Mouse (Mus musculus) limb, embryonic 14.5 days (tissue): Measurements from ENCODE around the gene Ap1g2. TPM values are rescaled to one million over a fixed set of nuclear protein-coding genes. Genes with fewer than 3 reads are reported as not detected.
A peak's percentile ranks its signal among the peaks of the same experiment; 100 is the strongest.

Experiments used
- ATAC-seq: fragments of 200-750 bp; cut with Nextera tagmentation; 2 replicates; pipeline ENCODE4 v1.8.0; 2017; ENCODE audit warnings: low read depth, moderate number of reproducible peaks, moderate TSS enrichment; ENCODE audit not compliant: low FRiP score
- DNase-seq: peaks from one replicate; pipeline ENCODE4 v3.0.0-alpha.2; 2015; ENCODE audit warnings: low spot score
- H3K27ac ChIP-seq: fragments of 300-500 bp; sonication (generic); replicated peaks from 2 replicates; pipeline ENCODE4 v1.5.1; 2014; ENCODE audit warnings: low read depth, mild to moderate bottlenecking, low read length, moderate library complexity, mixed read lengths
- H3K27me3 ChIP-seq: fragments of 300-500 bp; sonication (generic); 2 replicates; pipeline ENCODE4 v1.6.1; 2014; ENCODE audit warnings: low read length, mixed read lengths; ENCODE audit not compliant: control insufficient read depth, insufficient read depth
- H3K36me3 ChIP-seq: fragments of 300-500 bp; sonication (generic); 2 replicates; pipeline ENCODE4 v1.6.1; 2014; ENCODE audit warnings: mild to moderate bottlenecking, low read length, moderate library complexity, mixed read lengths; ENCODE audit not compliant: control insufficient read depth, insufficient read depth
- H3K4me1 ChIP-seq: fragments of 300-500 bp; sonication (generic); 2 replicates; pipeline ENCODE4 v1.6.1; 2014; ENCODE audit warnings: antibody characterized with exemption, low read length, mixed read lengths; ENCODE audit not compliant: control insufficient read depth, insufficient read depth
- H3K4me2 ChIP-seq: fragments of 300-500 bp; sonication (generic); replicated peaks from 2 replicates; pipeline ENCODE4 v1.6.1; 2014; ENCODE audit warnings: low read depth, mild to moderate bottlenecking, low read length, moderate library complexity; ENCODE audit not compliant: severe bottlenecking
- H3K4me3 ChIP-seq: fragments of 300-500 bp; sonication (generic); replicated peaks from 2 replicates; pipeline ENCODE4 v1.5.1; 2014; ENCODE audit warnings: low read length
- H3K9ac ChIP-seq: fragments of 300-500 bp; sonication (generic); 2 replicates; pipeline ENCODE4 v1.6.1; 2014; ENCODE audit warnings: mild to moderate bottlenecking, low read depth, low read length, moderate library complexity; ENCODE audit not compliant: severe bottlenecking
- H3K9me3 ChIP-seq: fragments of 300-500 bp; sonication (generic); 2 replicates; pipeline ENCODE4 v1.6.1; 2016; ENCODE audit warnings: low read length; ENCODE audit not compliant: control insufficient read depth
- POLR2A ChIP-seq: fragments of 200-500 bp; IDR thresholded peaks from 2 replicates; pipeline ENCODE4 v1.8.0; 2012; ENCODE audit warnings: inconsistent platforms, mild to moderate bottlenecking, moderate library complexity, borderline replicate concordance; ENCODE audit not compliant: insufficient read depth, insufficient read length; ENCODE audit errors: extremely low read depth
- WGBS: fragments of 180-500 bp; shearing (Covaris S2); extraction: QIAGEN DNeasy Blood & Tissue Kit; methylation state at CpG from one replicate; pipeline ENCODE4 v1.1.7; 2014; 5-methylcytosine and 5-hydroxymethylcytosine counted together
- polyA plus RNA-seq, 2 experiments: library from polyadenylated mRNA; depleted of rRNA in 1 of 2; stranded (reverse) in 1 of 2; unstranded in 1 of 2; fragments of >200 nt; fragmentation: Nextera tagmentation in 1 of 2; extraction: Ambion mirVana in 1 of 2; gene quantifications; 2 replicates each; pipeline versions ENCODE4 v1.2.1 to v1.2.3; 2012 to 2014

Ap1g2 gene
- polyA plus RNA-seq, 2 experiments: 20.4 to 22.9 TPM

DNA sequence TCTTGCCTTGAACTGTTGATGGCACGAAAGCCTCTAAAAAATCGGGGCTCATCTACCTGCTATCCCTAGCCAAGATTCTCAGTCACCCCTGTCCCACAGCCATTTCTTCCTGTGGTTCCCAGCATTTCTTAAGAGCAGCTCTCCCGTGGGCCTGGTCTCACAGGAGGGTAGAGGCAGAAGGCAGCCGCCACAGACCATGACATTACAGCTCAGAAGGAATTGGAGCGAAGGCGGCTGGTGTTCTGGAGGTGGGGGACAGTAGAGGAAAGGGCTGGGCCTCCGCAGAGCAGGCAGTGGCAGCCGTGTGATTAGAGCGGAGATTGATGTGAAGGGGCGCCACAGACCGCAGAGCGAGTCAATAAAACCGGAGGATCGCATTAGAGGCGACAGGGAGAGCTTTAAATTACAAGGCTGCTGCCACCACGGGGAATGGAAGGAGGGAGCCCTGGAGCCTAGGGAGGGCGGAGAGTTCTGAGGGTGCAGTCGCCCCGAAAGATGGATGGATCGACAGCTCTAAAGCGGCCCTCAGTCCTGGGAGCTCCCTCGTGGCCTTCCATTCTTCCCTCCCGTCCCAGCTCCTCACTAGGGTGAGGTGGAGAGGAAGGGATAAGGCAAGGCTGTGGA, 27.9 kb downstream of the Ap1g2 start:
- no peaks in the 10 kb centered on the region for H3K27me3 ChIP-seq
- peaks cover 13% of the 10 kb centered on the region for H3K4me1 ChIP-seq
- no peak for TF ChIP-seq POLR2A
- H3K36me3 ChIP-seq: peaks cover 4% of the 10 kb centered on the region
- 5% methylated on average over 23 of the region's 23 CpGs for WGBS
- DNase-seq (no peak), ATAC-seq (no peak)
- H3K9me3 ChIP-seq: no peaks in the 10 kb centered on the region
- peak overlapping the region; percentile 41 for H3K4me2 ChIP-seq
- H3K4me3 ChIP-seq: peak overlapping the region; percentile 11; the same call in 1 of the 2 replicates
- H3K9ac ChIP-seq: peak overlapping the region; percentile 44
- H3K27ac ChIP-seq: no peak overlapping the region

DNA sequence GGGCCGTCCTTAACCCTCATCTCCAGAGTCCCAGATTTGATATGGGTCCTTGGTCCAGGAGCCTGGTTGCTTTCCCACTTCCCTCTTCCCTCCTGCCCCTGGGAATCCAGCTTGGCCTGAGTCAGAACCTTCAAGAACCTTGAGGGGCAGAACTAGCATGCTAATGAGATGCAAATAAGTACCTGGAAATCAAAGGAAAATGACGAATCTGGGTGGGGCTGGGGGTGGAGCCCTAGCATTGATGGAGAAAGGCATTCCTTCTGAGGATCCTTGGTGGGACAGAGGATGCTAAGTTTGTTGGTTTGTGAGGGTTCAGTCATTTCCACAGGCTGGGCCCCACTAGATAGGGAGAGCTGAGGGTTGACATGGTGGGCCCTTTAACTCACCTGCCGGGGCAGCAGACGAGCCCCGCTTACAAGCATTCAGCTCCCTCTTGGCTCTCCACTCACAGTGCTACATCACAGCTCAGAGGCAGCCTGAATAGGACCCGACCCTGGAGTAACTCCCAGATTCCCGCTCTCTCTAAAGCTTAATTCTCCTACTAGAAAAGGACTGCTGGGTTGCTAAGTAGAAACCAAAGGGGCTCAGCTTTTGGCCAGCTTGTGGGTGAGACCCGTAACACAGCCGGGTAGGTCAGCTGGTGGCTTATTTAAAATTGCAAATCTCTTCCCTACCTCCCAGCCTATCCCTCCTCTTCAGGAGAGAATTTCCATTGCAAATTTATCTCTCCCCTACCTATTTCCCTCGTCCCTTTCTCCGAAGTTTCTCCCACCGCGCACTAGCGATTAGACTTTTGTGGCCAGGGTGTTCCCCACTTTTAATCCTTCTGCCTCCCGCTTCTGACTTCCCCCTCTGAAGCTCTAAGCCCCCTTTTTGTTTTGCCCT, 28.7 kb downstream of the Ap1g2 start:
- 26% methylated on average over 15 of the region's 15 CpGs for WGBS
- Histone ChIP-seq H3K27me3 (no peaks in the 10 kb centered on the region), H3K36me3 (peaks cover 11% of the 10 kb centered on the region), H3K9ac (0 out of 2 replicates have a peak overlapping the region, but pooled peaks have one; percentile 44), H3K27ac (no peak overlapping the region), H3K9me3 (no peaks in the 10 kb centered on the region), H3K4me2 (peak overlapping the region; percentile 41; the same call in 1 of the 2 replicates), H3K4me1 (peaks cover 13% of the 10 kb centered on the region), H3K4me3 (no peak overlapping the region)
- no peak for ATAC-seq
- DNase-seq: no peak
- no peak for TF ChIP-seq POLR2A

DNA sequence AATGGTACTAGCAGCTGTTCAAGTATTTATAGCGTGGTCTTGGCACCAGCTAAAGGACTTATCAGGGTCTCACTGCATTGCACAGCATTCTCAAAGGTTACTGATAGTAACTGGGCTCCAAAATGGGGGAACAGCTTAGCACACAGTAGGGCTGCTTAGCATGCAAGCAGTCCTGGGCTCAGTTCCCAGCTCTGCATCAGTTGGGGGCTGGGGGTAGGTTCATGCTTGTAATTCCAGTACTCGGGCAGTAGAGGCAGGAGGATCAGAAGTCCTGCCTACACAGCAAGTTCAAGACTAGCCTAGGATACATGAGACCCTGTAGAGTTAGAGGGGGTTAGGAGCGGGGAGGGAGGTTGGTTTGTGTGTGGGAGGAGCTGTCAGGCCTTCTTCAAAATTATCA, 29.4 kb downstream of the Ap1g2 start:
- Histone ChIP-seq H3K27me3 (no peaks in the 10 kb centered on the region), H3K9me3 (no peaks in the 10 kb centered on the region), H3K9ac (no peak overlapping the region), H3K4me2 (no peak overlapping the region), H3K4me1 (peaks cover 16% of the 10 kb centered on the region), H3K27ac (no peak overlapping the region), H3K4me3 (no peak overlapping the region), H3K36me3 (peaks cover 17% of the 10 kb centered on the region)
- ATAC-seq (no peak), DNase-seq (no peak)
- no peak for TF ChIP-seq POLR2A
- WGBS: 67% methylated on average over 3 of the region's 3 CpGs

DNA sequence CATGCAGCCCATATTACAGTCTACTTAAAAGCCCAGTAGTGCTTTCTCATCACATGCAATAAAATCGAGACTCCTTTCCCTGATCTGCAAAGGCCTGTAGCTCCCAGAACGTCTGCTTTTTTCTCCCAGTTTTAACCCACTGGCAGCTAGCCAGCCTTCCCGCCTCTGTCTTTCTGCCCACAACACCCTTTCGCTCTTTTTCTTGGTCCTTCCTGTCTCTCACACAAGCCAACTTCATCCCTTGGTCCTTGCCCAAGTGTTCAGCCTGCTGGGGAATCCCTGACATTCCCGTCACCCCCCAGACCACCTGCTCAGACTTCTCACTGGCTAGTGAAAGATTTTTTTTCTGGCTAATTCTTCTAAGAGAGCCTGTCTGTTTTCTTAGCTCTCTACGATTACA, 30.2 kb downstream of the Ap1g2 start:
- ATAC-seq (peak; percentile 27; the same call in 1 of the 2 replicates), DNase-seq (peak; percentile 32)
- no peak overlapping the region for H3K4me3 ChIP-seq
- H3K36me3 ChIP-seq: peaks cover 17% of the 10 kb centered on the region
- no peaks in the 10 kb centered on the region for H3K27me3 ChIP-seq
- peaks cover 20% of the 10 kb centered on the region for H3K4me1 ChIP-seq
- no peak overlapping the region for H3K4me2 ChIP-seq
- H3K27ac ChIP-seq: no peak overlapping the region
- H3K9ac ChIP-seq: no peak overlapping the region
- TF ChIP-seq POLR2A: no peak
- H3K9me3 ChIP-seq: no peaks in the 10 kb centered on the region
- WGBS: 32% methylated on average over 6 of the region's 6 CpGs

DNA sequence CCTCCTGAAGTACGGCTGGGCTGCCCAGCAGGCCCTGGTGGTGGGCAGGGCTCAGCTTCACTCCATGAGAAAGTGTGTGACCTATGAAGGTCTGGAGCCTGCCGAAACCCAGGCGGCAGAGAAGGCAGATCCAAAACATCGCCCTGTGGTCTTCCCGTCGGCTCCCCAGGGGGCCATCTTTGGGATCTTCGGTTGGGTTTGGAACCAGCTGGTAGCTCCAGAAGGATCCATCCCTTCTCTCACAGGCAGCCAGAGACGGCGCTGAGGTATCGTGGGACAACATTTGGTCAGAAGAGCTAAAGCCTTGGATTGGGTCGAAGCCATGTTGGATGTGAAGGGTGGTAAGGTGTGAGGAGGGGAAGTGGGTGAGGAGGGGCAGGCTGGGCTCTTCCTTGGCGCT, 32.0 kb downstream of the Ap1g2 start:
- H3K4me3 ChIP-seq: no peak overlapping the region
- peaks cover 20% of the 10 kb centered on the region for H3K4me1 ChIP-seq
- no peaks in the 10 kb centered on the region for H3K27me3 ChIP-seq
- no peak for ATAC-seq
- H3K9ac ChIP-seq: no peak overlapping the region
- peaks cover 23% of the 10 kb centered on the region for H3K36me3 ChIP-seq
- H3K27ac ChIP-seq: no peak overlapping the region
- no peak for TF ChIP-seq POLR2A
- no peak overlapping the region for H3K4me2 ChIP-seq
- 88% methylated on average over 12 of the region's 12 CpGs for WGBS
- no peak for DNase-seq
- no peaks in the 10 kb centered on the region for H3K9me3 ChIP-seq
